In the genomic region with DNA sequence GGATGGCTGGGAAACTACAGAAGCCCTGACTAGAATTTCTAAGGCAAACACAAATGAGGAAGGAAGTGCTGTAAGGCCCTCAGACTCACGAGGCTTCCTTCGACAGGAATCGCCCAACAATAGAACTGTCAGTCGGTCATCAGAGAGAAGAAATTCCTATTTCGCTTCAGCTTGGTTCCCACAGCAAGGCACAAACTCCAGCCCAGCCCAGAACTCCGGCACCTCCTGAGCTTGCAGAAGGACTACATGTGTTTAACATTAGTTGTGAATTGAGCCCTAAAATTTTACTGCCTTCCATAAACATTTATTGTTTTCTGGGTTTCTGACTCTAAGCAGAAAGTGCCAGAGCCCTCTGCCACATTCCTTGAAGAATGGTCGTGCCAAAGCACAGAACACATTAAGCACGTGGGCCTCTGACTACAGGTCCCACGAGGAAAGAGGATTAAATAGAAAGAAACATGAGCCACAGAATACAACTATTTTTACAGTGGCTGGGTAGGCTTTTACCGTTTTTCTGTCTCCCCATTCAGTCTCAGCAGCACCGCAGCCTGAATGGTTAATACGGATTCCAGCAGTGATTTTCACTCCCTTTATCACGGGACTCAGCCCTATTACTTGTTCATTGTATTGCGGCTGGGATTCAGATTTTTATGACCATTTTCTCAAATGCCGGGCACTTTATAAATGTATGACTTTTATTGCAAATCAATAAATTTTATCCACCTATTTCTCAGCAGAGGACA, we compare ENCODE assay signal across 9 mouse cellular contexts.
DNase-seq lines count a peak whose midpoint lies in the region; ATAC-seq lines count a peak whose summit lies in the region.
"Had no signal": no experiment of that assay in that cellular context is flagged by ENCODE, and none has a peak within 500 bp of the region (broad histone marks: within the 10 kb centered on the region; RNA-seq: fewer than 3 reads in every experiment).

No protein-coding gene starts in this region.

- no peaks in the 10 kb centered on the region for H3K27me3 ChIP-seq in liver, embryonic 16.5 days (ENCODE audit: control insufficient read depth, insufficient read depth, low read depth, low read length)
- H3K27me3 ChIP-seq in liver, embryonic 12.5 days (replicated peaks): no peaks in the 10 kb centered on the region
- H3K27me3 ChIP-seq in kidney, embryonic 15.5 days: no peaks in the 10 kb centered on the region
- H3K27me3 ChIP-seq in forebrain, embryonic 10.5 days (ENCODE audit: poor library complexity, severe bottlenecking): no peaks in the 10 kb centered on the region

- H3K9ac ChIP-seq in liver, embryonic 16.5 days (ENCODE audit: low read depth, low read length): no peak overlapping the region
- H3K9ac ChIP-seq in liver, embryonic 12.5 days: no peak overlapping the region
- no peak overlapping the region for H3K9ac ChIP-seq in kidney, embryonic 15.5 days

- no peaks in the 10 kb centered on the region; the same call in 1 of the 2 replicates for H3K9me3 ChIP-seq in liver, embryonic 16.5 days (replicated peaks; ENCODE audit: control insufficient read depth, low read length)
- no peaks in the 10 kb centered on the region for H3K9me3 ChIP-seq in liver, embryonic 12.5 days (replicated peaks)
- H3K9me3 ChIP-seq in kidney, embryonic 15.5 days (replicated peaks): no peaks in the 10 kb centered on the region
- H3K9me3 ChIP-seq in forebrain, embryonic 10.5 days: no peaks in the 10 kb centered on the region

- no peaks in the 10 kb centered on the region for H3K4me1 ChIP-seq in liver, embryonic 16.5 days (ENCODE audit: control insufficient read depth, low read depth, low read length)
- no peaks in the 10 kb centered on the region for H3K4me1 ChIP-seq in liver, embryonic 12.5 days
- no peaks in the 10 kb centered on the region for H3K4me1 ChIP-seq in kidney, embryonic 15.5 days
- peaks cover 19% of the 10 kb centered on the region for H3K4me1 ChIP-seq in forebrain, embryonic 10.5 days

- H3K4me2 ChIP-seq in liver, embryonic 16.5 days (ENCODE audit: low read depth, low read length): no peak overlapping the region
- no peak overlapping the region for H3K4me2 ChIP-seq in liver, embryonic 12.5 days
- H3K4me2 ChIP-seq in kidney, embryonic 15.5 days: no peak overlapping the region

- 29% methylated on average over 15 of the region's 15 CpGs for WGBS in liver, embryonic 16.5 days (ENCODE audit: insufficient replicate concordance)
- 38% methylated on average over 15 of the region's 15 CpGs for WGBS in liver, embryonic 12.5 days (ENCODE audit: insufficient replicate concordance)
- WGBS in kidney, embryonic 15.5 days: 20% methylated on average over 15 of the region's 15 CpGs
- WGBS in forebrain, embryonic 10.5 days: 65% methylated on average over 15 of the region's 15 CpGs

- H3K36me3 ChIP-seq in liver, embryonic 16.5 days (ENCODE audit: control insufficient read depth, insufficient read depth): no peaks in the 10 kb centered on the region
- no peaks in the 10 kb centered on the region for H3K36me3 ChIP-seq in liver, embryonic 12.5 days
- H3K36me3 ChIP-seq in kidney, embryonic 15.5 days: no peaks in the 10 kb centered on the region
- no peaks in the 10 kb centered on the region for H3K36me3 ChIP-seq in forebrain, embryonic 10.5 days (replicated peaks)

- H3K4me3 ChIP-seq in liver, embryonic 16.5 days (ENCODE audit: low read depth, low read length): no peak overlapping the region
- H3K4me3 ChIP-seq in liver, embryonic 12.5 days: no peak overlapping the region
- no peak overlapping the region for H3K4me3 ChIP-seq in kidney, embryonic 15.5 days (replicated peaks)
- no peak overlapping the region for H3K4me3 ChIP-seq in forebrain, embryonic 10.5 days

- peak; percentile 21; the same call in 1 of the 2 replicates for ATAC-seq in liver, embryonic 16.5 days (ENCODE audit: low read depth)
- no peak for ATAC-seq in liver, embryonic 12.5 days
- ATAC-seq in kidney, embryonic 15.5 days (replicated peaks; ENCODE audit: low FRiP score): 0 out of 2 replicates have a peak, but pooled peaks have one; percentile 18
- no peak for ATAC-seq in activated CD4-positive, CD25-positive, alpha-beta regulatory T cell, adult 4 months

- H3K27ac ChIP-seq in liver, embryonic 16.5 days (ENCODE audit: low read length): no peak overlapping the region
- H3K27ac ChIP-seq in liver, embryonic 12.5 days: no peak overlapping the region
- peak overlapping the region; percentile 42; the same call in 1 of the 2 replicates for H3K27ac ChIP-seq in kidney, embryonic 15.5 days
- no peak overlapping the region for H3K27ac ChIP-seq in forebrain, embryonic 10.5 days

- DNase-seq in heart, adult 9 months (ENCODE audit: low spot score in 2 of 2): peak; percentile 33 to 56
- peak; percentile 54 for DNase-seq in lung, postnatal 36 days
- DNase-seq in forebrain, embryonic 10.5 days (ENCODE audit: extremely low spot score, low spot score): no peak
- no peak for DNase-seq in cerebellum, adult 11-12 months
- DNase-seq: gastrocnemius, postnatal 10 days had no signal

Comparison
In these comparisons a context has a peak if more than half of its experiments do, and no peak if none do; other contexts are left out.
1. ATAC-seq: peak in liver, embryonic 16.5 days (single experiment) and kidney, embryonic 15.5 days (single experiment); none in liver, embryonic 12.5 days (single experiment) and activated CD4-positive, CD25-positive, alpha-beta regulatory T cell, adult 4 months (single experiment).
2. DNase-seq: peak in heart, adult 9 months (2 of 2) and lung, postnatal 36 days (single experiment); none in forebrain, embryonic 10.5 days (single experiment) and cerebellum, adult 11-12 months (single experiment).